Mouse (Mus musculus): ENCODE data around the gene Gm20388. TPM values are rescaled to one million over a fixed set of nuclear protein-coding genes. Genes with fewer than 3 reads are reported as not detected.

Gene Gm20388
- total RNA-seq, 2 experiments from 2014 or later, result 1.9 to 2.0 TPM

GRCm38 (mm10) chr8:123657826-123658225 is 3747.2 kb downstream of the Gm20388 start:
- DNase-seq, result no peak

DNA sequence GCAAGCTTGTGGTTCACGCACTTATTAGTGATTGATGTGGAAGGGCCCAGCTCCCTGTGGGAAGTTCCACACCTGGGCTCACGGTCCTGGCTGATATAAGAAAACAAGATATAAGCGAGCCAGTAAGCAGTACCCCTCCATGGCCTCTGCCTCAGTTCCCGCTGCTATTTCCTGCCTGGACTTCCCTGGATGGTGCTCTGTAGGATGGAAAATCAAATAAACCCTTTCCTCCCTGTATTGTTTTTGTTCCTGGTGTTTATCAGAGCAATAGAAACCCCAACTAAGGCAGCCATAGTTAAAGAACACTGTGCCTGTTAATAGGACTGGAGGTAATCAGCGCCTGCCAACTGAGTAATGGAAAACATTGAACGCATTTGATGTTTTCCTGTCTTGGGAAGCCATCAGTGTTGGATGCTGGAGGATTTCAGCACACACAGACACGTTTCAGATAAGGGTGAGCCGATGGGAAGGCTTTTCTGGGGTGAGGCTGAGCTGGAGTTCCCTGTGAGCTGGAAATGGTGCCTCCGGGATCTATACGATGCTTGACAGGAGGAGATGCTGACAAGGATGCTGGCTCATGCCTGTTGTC is 3748.9 kb downstream of the Gm20388 start:
- no peak for DNase-seq

DNA sequence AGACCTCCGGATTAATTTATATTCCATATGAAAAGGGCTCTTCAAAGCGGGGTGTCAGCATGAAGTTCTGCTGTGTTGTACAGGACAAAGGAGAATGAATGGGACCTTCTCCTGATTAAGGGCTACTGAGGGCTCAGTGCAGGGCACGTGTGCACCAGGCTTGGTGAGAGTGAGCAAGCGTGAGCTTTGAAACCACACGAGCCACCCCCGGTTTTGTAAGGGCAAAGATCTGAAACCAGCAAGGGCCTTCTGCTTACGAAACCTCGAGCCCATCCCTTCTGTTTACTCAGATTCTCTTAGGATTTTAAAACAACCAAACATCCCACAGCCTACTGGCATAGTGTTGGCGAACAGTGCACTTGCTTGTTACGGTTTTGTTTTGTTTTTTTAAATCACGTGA is 3750.9 kb downstream of the Gm20388 start:
- DNase-seq, result no peak

- DNase-seq, result no peak
Measured at GRCm38 (mm10) chr8:123665580-123665979, 3754.9 kb downstream of the Gm20388 start.

DNA sequence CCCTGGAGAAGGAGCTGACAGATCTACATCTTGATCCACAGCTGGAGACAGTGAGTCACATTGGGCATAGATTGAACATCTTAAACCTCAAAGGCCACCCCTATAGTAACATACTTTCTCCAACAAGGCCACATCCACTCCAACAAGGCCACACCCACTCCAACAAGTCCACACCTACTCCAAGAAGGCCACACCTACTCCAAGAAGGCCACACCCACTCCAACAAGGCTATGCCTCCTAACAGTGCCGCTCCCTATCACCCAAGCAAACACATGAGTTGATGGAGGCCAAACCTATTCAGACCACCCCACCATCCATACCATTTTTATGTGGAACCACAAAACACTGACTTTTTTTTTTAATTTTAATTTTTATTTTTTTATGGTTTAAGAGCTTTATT is 3756.2 kb downstream of the Gm20388 start:
- no peak for DNase-seq

- no peak for DNase-seq
Measured at GRCm38 (mm10) chr8:123668681-123669080, 3758.0 kb downstream of the Gm20388 start.

- DNase-seq, result no peak
Measured at GRCm38 (mm10) chr8:123670766-123671165, 3760.1 kb downstream of the Gm20388 start.

- no peak for DNase-seq
Measured at GRCm38 (mm10) chr8:123671454-123671853, 3760.8 kb downstream of the Gm20388 start.

GRCm38 (mm10) chr8:123672648-123673047 is 3762.0 kb downstream of the Gm20388 start:
- no peak for DNase-seq

DNA sequence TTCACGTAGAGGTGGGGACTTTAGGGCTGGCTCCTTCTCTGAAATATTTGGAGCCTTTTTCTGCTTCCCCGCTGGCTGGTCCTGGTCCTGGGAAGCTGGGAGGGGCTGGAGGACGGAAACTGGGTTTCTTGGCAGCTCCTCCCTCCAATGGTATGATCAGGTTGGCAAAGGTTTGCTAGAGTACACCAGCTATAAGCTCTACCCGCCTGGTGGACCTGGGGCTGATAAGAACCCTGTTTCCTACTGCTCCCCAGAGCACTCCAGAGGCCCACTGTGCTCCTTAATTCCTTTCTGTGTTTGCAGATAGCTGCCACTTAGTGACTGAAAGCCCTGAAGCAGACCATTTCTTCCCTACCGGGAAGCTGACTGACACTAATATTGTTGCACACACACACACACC is 3765.0 kb downstream of the Gm20388 start:
- no peak for DNase-seq

- DNase-seq, result no peak
Measured at GRCm38 (mm10) chr8:123678390-123678789, 3767.7 kb downstream of the Gm20388 start.

GRCm38 (mm10) chr8:123682073-123682761 is 3771.6 kb downstream of the Gm20388 start:
- DNase-seq, result peak; percentile 67

DNA sequence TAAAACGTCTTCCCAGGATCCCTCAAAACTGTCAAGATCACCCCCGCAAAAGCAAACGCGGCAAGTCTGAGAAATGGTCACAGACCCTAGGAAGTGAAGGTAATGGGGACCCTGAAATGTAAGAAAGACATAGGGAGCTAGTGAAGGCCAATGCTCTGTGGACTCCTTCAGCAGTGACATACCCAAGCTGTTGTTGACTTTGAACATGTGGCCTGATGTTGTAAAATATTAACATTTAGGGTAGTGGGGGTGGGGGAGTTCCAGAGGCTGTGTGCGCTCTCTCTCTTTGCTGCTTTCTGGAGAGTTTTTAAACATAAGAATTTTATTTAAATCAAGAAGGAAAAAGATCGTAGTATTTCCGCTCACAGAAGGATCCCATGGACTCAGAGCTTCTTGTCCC is 3772.7 kb downstream of the Gm20388 start:
- no peak for DNase-seq

GRCm38 (mm10) chr8:123684806-123685205 is 3774.2 kb downstream of the Gm20388 start:
- DNase-seq, result peak; percentile 65

DNA sequence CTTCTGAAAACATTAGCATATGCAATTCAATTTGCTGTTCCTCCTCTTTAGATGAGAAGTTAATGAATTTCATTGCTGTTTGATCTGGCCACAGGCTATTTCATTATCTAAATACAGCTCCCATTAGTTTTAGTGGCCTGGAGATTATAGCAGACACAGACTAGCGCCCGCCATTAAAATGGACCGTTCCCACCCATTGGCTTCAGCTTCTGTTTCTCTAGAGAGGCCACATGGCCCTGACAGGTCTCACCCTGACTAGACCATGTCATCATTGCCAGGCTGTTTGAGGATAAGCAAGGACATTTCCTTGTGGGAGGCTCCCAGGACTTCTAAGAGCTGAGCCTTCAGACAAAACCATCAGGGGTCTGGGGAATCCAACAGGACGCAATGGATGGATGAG is 3774.8 kb downstream of the Gm20388 start:
- DNase-seq, result no peak

DNA sequence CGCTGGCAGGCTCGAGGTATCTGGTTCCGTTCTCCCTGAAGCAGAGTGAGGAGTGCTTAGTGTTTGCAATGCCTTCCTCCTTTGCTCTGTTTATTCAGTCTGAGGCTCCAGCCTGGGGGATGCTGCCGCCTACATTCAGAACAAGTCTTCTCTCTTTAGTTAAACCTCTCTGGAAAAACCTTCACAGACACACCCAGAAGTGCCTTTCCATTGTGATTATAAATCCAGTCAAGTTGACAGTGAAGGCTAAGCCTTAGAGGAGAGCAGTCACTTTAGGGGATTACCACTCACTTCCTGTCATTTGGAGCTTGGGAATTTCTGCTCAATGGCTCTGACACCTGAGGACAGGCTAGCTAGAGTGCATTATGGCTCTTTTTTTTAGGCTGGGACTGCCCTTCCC is 3777.2 kb downstream of the Gm20388 start:
- no peak for DNase-seq

DNA sequence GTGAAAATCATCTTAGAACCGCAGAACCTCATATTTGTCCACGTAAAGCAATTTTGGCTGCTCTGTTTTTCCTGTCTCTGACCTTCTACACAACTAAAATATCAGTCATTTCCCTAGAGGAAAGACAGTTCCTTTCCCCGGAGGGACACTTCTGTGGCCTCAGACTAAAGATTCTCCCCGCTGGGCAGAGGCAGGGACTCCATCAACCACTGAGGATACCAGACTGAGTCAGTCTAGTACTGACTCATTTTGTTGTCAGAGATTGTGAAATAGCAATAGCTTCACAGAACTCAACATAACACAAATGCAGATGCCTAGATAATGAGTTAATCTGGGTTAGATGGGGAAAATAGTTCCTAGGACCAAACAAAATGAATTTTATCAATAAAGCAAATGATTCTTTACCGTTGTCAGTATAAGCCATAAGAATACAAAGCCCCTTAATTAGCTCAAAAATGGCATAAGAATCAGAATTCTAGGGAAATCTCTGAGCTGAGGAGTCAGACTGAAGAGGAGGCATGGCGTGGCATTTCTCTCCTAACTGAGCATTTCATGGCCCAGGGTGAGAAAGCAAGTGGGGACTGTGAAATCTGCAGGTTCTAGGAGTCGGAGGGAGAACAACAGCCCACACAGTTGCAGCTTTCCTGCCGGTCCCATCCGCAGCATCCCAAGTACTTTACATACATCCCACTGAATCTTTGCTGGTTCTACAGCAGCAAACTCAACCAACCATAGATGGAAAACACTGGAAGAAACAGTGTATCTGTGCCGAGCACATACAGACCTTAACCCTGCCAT is 3781.7 kb downstream of the Gm20388 start:
- DNase-seq, result no peak

- no peak for DNase-seq
Measured at GRCm38 (mm10) chr8:123696167-123696566, 3785.5 kb downstream of the Gm20388 start.

GRCm38 (mm10) chr8:123697329-123697728 is 3786.7 kb downstream of the Gm20388 start:
- DNase-seq, result no peak

GRCm38 (mm10) chr8:123700399-123701070 is 3789.9 kb downstream of the Gm20388 start:
- DNase-seq, result no peak

DNA sequence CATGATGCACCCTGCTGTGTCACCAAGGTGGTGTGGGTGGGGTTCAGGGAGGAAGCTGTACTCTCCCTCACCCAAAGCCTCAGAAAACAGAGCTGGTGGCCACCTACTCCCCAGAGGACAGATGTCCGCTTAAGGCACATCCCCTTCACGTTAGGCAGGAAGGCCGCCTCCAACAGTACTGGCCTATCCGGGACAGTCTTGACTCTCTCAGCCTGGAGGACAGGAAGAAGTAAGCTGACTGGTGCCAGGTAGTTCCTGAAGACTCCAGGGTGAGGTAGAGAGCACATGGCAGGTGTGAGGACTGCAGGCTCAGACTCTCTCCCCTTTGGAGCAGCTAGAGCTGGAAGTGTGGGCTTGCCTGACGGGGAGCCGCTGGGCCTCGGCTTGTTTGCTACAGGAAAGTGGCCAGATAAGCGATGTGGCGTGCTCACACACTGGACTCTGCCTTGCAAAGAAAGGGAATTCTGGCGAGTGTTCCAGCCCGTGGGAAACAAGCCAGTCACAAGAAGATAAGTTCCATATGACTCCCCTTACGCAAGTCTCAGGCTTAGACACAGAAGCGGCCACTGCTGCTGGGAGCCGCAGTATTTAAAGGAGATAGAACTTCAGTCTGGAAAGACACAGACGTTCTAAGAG is 3791.4 kb downstream of the Gm20388 start:
- peak; percentile 60 for DNase-seq

DNA sequence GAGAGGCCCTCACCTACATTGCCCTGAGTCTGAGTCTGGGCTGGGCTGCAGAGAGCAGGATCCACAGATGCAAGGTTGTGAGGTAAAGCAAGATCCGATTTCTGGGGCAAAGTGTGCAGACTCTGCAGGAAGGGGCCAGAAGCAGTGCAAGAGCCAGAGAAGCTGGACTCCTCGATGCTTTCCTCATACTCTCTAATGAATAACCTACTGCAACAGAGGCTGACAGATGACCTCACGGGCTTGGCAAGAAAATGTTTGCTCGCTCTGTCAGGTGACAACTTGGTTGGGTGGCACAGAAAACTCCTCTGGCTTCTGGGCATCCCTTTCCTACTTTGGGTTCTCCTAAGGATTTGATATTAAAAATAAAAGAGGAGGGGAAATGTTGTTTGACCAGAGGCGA is 3794.7 kb downstream of the Gm20388 start:
- DNase-seq, result peak; percentile 46
